Comparison of ENCODE assay signal across 22 mouse cellular contexts in the genomic region with DNA sequence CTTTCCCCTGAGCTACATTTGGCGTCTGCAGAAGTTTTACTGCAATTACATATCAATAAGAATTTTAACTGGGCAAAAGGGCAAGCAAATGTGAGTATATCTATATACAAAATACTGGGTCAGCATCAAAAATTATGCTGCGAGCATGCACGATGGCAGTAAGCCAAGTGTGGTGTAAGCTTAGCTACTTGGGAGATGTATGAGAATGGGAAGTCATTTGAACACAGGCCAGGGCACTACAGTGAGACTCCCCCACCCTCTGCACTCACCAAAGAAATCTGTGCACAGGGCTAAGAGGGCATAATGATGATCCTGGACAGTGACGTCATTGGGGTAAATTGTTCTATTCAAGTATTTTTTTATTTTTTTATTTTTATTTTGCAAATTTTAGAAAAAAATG.
"Had no signal": no experiment of that assay in that cellular context is flagged by ENCODE, and none has a peak within 500 bp of the region (broad histone marks: within the 10 kb centered on the region; RNA-seq: fewer than 3 reads in every experiment).

No protein-coding gene starts in this region.

- H3K9ac ChIP-seq: intestine, embryonic 15.5 days; kidney, embryonic 15.5 days; limb, embryonic 13.5 days; liver, embryonic 12.5 days; liver, embryonic 15.5 days; midbrain, embryonic 12.5 days; midbrain, embryonic 15.5 days; neural tube, embryonic 12.5 days; neural tube, embryonic 15.5 days had no signal

- H3K27me3 ChIP-seq: intestine, embryonic 15.5 days; kidney, embryonic 15.5 days; limb, embryonic 13.5 days; liver, embryonic 12.5 days; liver, embryonic 15.5 days; midbrain, embryonic 12.5 days; midbrain, embryonic 15.5 days; neural tube, embryonic 12.5 days; neural tube, embryonic 15.5 days had no signal

- DNase-seq: kidney, adult 11 months; kidney, adult 8-10 months; kidney, postnatal 25 days; layer of hippocampus, adult 9-11 months; liver; right cerebral cortex, adult 18-20 months; right cerebral cortex, postnatal 14 days; right cerebral cortex, postnatal 4 days; thymus, adult 18-20 months; thymus, postnatal 36 days had no signal

- H3K4me1 ChIP-seq: limb, embryonic 10.5 days had no signal

- H3K27ac ChIP-seq: intestine, embryonic 15.5 days; kidney, embryonic 15.5 days; layer of hippocampus, adult 2 months; limb, embryonic 10.5 days; limb, embryonic 13.5 days; liver, embryonic 12.5 days; liver, embryonic 15.5 days; macrophage; midbrain, embryonic 12.5 days; midbrain, embryonic 15.5 days; neural tube, embryonic 12.5 days; neural tube, embryonic 15.5 days had no signal

- ATAC-seq: intestine, embryonic 15.5 days; liver, embryonic 12.5 days; midbrain, embryonic 15.5 days had no signal

- H3K4me3 ChIP-seq: intestine, embryonic 15.5 days; kidney, embryonic 15.5 days; layer of hippocampus, adult 2 months; limb, embryonic 10.5 days; limb, embryonic 13.5 days; liver, embryonic 12.5 days; liver, embryonic 15.5 days; midbrain, embryonic 12.5 days; midbrain, embryonic 15.5 days; neural tube, embryonic 12.5 days; neural tube, embryonic 15.5 days had no signal

- H3K4me2 ChIP-seq: intestine, embryonic 15.5 days; kidney, embryonic 15.5 days; limb, embryonic 13.5 days; liver, embryonic 12.5 days; liver, embryonic 15.5 days; midbrain, embryonic 12.5 days; midbrain, embryonic 15.5 days; neural tube, embryonic 12.5 days; neural tube, embryonic 15.5 days had no signal

- H3K9me3 ChIP-seq: intestine, embryonic 15.5 days; kidney, embryonic 15.5 days; limb, embryonic 10.5 days; limb, embryonic 13.5 days; liver, embryonic 12.5 days; liver, embryonic 15.5 days; midbrain, embryonic 12.5 days; midbrain, embryonic 15.5 days; neural tube, embryonic 12.5 days; neural tube, embryonic 15.5 days had no signal
